Mouse (Mus musculus): ENCODE measurements around the gene Pgs1. TPM values are rescaled to one million over a fixed set of nuclear protein-coding genes. Genes with fewer than 3 reads are reported as not detected.

Gene Pgs1
- polyA plus RNA-seq, 1 experiment from 2014 or later, result 46.9 TPM

Small RNAs within 50 kb of the gene (microRNA-seq; reads per million reads assigned to microRNA genes)
- gene Mir6933, result not detected

Other genes starting within 250 kb of the Pgs1 start
- gene Tmc8, start 204.2 kb upstream of the Pgs1 start, polyA plus RNA-seq (2015; fragmentation: Nextera tagmentation; extraction: Ambion mirVana), result 0.95 and 1.5 TPM in 2 replicates
- 8.6 and 9.7 TPM in 2 replicates for gene Tmc6, start 204.1 kb upstream of the Pgs1 start, polyA plus RNA-seq (2015; fragmentation: Nextera tagmentation; extraction: Ambion mirVana)
- gene 6030468B19Rik, start 188.6 kb upstream of the Pgs1 start, polyA plus RNA-seq (2015; fragmentation: Nextera tagmentation; extraction: Ambion mirVana), result 0.18 TPM in 1 of 2 replicates, not detected in the other
- gene Gm20708, start 176.6 kb upstream of the Pgs1 start, polyA plus RNA-seq (2015; fragmentation: Nextera tagmentation; extraction: Ambion mirVana), result 0.56 and 1.6 TPM in 2 replicates
- 15.3 and 17.5 TPM in 2 replicates for gene Syngr2, start 176.6 kb upstream of the Pgs1 start, polyA plus RNA-seq (2015; fragmentation: Nextera tagmentation; extraction: Ambion mirVana)
- 2.7 and 3.3 TPM in 2 replicates for gene Afmid, start 160.4 kb upstream of the Pgs1 start, polyA plus RNA-seq (2015; fragmentation: Nextera tagmentation; extraction: Ambion mirVana)
- 15.8 and 24.0 TPM in 2 replicates for gene Tk1, start 160.2 kb upstream of the Pgs1 start, polyA plus RNA-seq (2015; fragmentation: Nextera tagmentation; extraction: Ambion mirVana)
- gene Birc5, start 137.0 kb upstream of the Pgs1 start, polyA plus RNA-seq (2015; fragmentation: Nextera tagmentation; extraction: Ambion mirVana), result 50.1 and 68.8 TPM in 2 replicates
- gene Tmem235, start 125.5 kb upstream of the Pgs1 start, polyA plus RNA-seq (2015; fragmentation: Nextera tagmentation; extraction: Ambion mirVana), result not detected in 2 replicates
- gene Tha1, start 112.8 kb upstream of the Pgs1 start, polyA plus RNA-seq (2015; fragmentation: Nextera tagmentation; extraction: Ambion mirVana), result 2.4 and 3.0 TPM in 2 replicates
- gene Socs3, start 16.2 kb upstream of the Pgs1 start, polyA plus RNA-seq (2015; fragmentation: Nextera tagmentation; extraction: Ambion mirVana), result 7.8 and 8.7 TPM in 2 replicates
- 0.22 and 0.23 TPM in 2 replicates for gene Dnah17, start 144.3 kb downstream of the Pgs1 start, polyA plus RNA-seq (2015; fragmentation: Nextera tagmentation; extraction: Ambion mirVana)